Mouse (Mus musculus): ENCODE results near the gene Rpp21. TPM values are rescaled to one million over a fixed set of nuclear protein-coding genes. Genes with fewer than 3 reads are reported as not detected.

The Rpp21 gene
- polyA plus RNA-seq, 1 experiment, result 32.1 TPM

GRCm38 (mm10) chr17:36231318-36231717 is 26.6 kb downstream of the Rpp21 start:
- Histone ChIP-seq H3K4me3 (ENCODE audit: low read depth, low read length) (no peak overlapping the region), H3K36me3 (ENCODE audit: control insufficient read depth, insufficient read depth, low read length, poor library complexity, severe bottlenecking) (no peaks in the 10 kb centered on the region), H3K27me3 (ENCODE audit: control insufficient read depth, insufficient read depth, low read length, poor library complexity, severe bottlenecking) (no peaks in the 10 kb centered on the region), H3K9me3 (replicated peaks; ENCODE audit: control insufficient read depth, insufficient read depth, low read length, poor library complexity, severe bottlenecking) (no peaks in the 10 kb centered on the region), H3K9ac (ENCODE audit: low read depth, poor library complexity, severe bottlenecking) (no peak overlapping the region), H3K4me1 (ENCODE audit: control insufficient read depth, insufficient read depth, low read length) (peaks cover 5% of the 10 kb centered on the region), H3K27ac (ENCODE audit: insufficient read depth, low read length) (no peak overlapping the region)
- TF ChIP-seq CTCF (IDR thresholded peaks at IDR 0.05; ENCODE audit: low read depth, low read length) (peak; percentile 47), POLR2A (IDR thresholded peaks at IDR 0.05; ENCODE audit: insufficient read depth, low read length) (no peak)

DNA sequence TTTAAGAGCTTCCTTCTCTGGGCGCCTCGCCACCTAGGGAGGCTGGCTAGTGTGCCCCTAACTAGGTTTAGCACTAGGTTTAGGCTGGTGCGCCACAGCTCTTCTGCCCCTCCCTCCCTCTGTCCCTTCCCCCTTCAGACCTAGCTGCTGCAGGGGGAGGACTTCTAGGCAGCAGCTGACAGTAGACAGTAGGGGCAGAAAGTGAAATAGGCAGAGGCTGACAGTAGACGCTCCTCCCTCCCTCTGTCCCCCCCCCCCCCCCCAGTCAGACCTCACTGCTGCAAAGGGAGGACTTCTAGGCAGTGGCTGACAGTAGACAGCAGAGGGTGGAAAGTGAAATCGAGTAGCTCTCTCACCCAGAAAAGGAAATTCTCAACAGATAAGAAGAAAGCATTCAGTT is 28.8 kb downstream of the Rpp21 start:
- no peaks in the 10 kb centered on the region for H3K27me3 ChIP-seq (ENCODE audit: control insufficient read depth, insufficient read depth, low read length, poor library complexity, severe bottlenecking)
- no peaks in the 10 kb centered on the region for H3K4me1 ChIP-seq (ENCODE audit: control insufficient read depth, insufficient read depth, low read length)

DNA sequence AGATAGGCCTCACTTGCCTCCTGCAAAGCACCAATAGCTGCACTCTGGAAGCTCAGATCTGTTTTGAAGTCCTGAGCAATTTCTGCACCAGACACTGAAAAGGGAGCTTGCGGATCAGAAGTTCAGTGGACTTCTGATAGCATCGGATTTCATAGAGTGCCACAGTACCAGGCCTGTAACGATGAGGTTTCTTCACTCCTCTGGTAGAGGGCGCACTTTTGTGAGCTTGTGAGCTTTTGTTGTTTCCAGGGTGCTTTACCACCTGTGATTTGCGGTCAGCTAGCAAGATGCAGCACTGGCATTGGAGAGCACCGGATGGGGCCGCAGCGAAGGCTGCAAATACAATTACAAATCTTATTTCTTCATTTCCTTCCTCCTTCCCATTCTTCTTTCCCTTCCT is 30.9 kb downstream of the Rpp21 start:
- TF ChIP-seq EP300 (IDR thresholded peaks at IDR 0.05; ENCODE audit: insufficient read depth, low read depth, low read length) (no peak), CTCF (IDR thresholded peaks at IDR 0.05; ENCODE audit: low read depth, low read length) (no peak), POLR2A (IDR thresholded peaks at IDR 0.05; ENCODE audit: insufficient read depth, low read length) (no peak)
- no peak overlapping the region for H3K4me3 ChIP-seq (ENCODE audit: low read depth, low read length)
- H3K4me1 ChIP-seq (ENCODE audit: control insufficient read depth, insufficient read depth, low read length), result no peaks in the 10 kb centered on the region
- H3K9ac ChIP-seq (ENCODE audit: low read depth, poor library complexity, severe bottlenecking), result no peak overlapping the region
- no peaks in the 10 kb centered on the region for H3K27me3 ChIP-seq (ENCODE audit: control insufficient read depth, insufficient read depth, low read length, poor library complexity, severe bottlenecking)
- H3K36me3 ChIP-seq (ENCODE audit: control insufficient read depth, insufficient read depth, low read length, poor library complexity, severe bottlenecking), result no peaks in the 10 kb centered on the region
- no peaks in the 10 kb centered on the region for H3K9me3 ChIP-seq (replicated peaks; ENCODE audit: control insufficient read depth, insufficient read depth, low read length, poor library complexity, severe bottlenecking)
- H3K27ac ChIP-seq (ENCODE audit: insufficient read depth, low read length), result no peak overlapping the region

More for the DNA sequence above, 28.8 kb downstream of the Rpp21 start:
- no peaks in the 10 kb centered on the region for H3K36me3 ChIP-seq (ENCODE audit: control insufficient read depth, insufficient read depth, low read length, poor library complexity, severe bottlenecking)
- TF ChIP-seq POLR2A (IDR thresholded peaks at IDR 0.05; ENCODE audit: insufficient read depth, low read length) (no peak), CTCF (IDR thresholded peaks at IDR 0.05; ENCODE audit: low read depth, low read length) (no peak), EP300 (IDR thresholded peaks at IDR 0.05; ENCODE audit: insufficient read depth, low read depth, low read length) (no peak)
- no peak overlapping the region for H3K4me3 ChIP-seq (ENCODE audit: low read depth, low read length)
- H3K9ac ChIP-seq (ENCODE audit: low read depth, poor library complexity, severe bottlenecking), result no peak overlapping the region
- no peak overlapping the region for H3K27ac ChIP-seq (ENCODE audit: insufficient read depth, low read length)
- no peaks in the 10 kb centered on the region for H3K9me3 ChIP-seq (replicated peaks; ENCODE audit: control insufficient read depth, insufficient read depth, low read length, poor library complexity, severe bottlenecking)

- H3K36me3 ChIP-seq (ENCODE audit: control insufficient read depth, insufficient read depth, low read length, poor library complexity, severe bottlenecking), result no peaks in the 10 kb centered on the region
- peak overlapping the region; percentile 31; the same call in 1 of the 2 replicates for H3K4me3 ChIP-seq (ENCODE audit: low read depth, low read length)
- H3K27me3 ChIP-seq (ENCODE audit: control insufficient read depth, insufficient read depth, low read length, poor library complexity, severe bottlenecking), result no peaks in the 10 kb centered on the region
- H3K9ac ChIP-seq (ENCODE audit: low read depth, poor library complexity, severe bottlenecking), result no peak overlapping the region
- H3K4me1 ChIP-seq (ENCODE audit: control insufficient read depth, insufficient read depth, low read length), result no peaks in the 10 kb centered on the region
- no peak overlapping the region for H3K27ac ChIP-seq (ENCODE audit: insufficient read depth, low read length)
- TF ChIP-seq CTCF (IDR thresholded peaks at IDR 0.05; ENCODE audit: low read depth, low read length) (no peak), EP300 (IDR thresholded peaks at IDR 0.05; ENCODE audit: insufficient read depth, low read depth, low read length) (no peak), POLR2A (IDR thresholded peaks at IDR 0.05; ENCODE audit: insufficient read depth, low read length) (no peak)
- H3K9me3 ChIP-seq (replicated peaks; ENCODE audit: control insufficient read depth, insufficient read depth, low read length, poor library complexity, severe bottlenecking), result no peaks in the 10 kb centered on the region
Measured at GRCm38 (mm10) chr17:36225231-36225824, 32.5 kb downstream of the Rpp21 start.

GRCm38 (mm10) chr17:36224451-36224850 is 33.4 kb downstream of the Rpp21 start:
- TF ChIP-seq EP300 (IDR thresholded peaks at IDR 0.05; ENCODE audit: insufficient read depth, low read depth, low read length) (no peak), POLR2A (IDR thresholded peaks at IDR 0.05; ENCODE audit: insufficient read depth, low read length) (no peak), CTCF (IDR thresholded peaks at IDR 0.05; ENCODE audit: low read depth, low read length) (no peak)
- Histone ChIP-seq H3K27ac (ENCODE audit: insufficient read depth, low read length) (no peak overlapping the region), H3K4me3 (ENCODE audit: low read depth, low read length) (no peak overlapping the region), H3K4me1 (ENCODE audit: control insufficient read depth, insufficient read depth, low read length) (no peaks in the 10 kb centered on the region), H3K27me3 (ENCODE audit: control insufficient read depth, insufficient read depth, low read length, poor library complexity, severe bottlenecking) (no peaks in the 10 kb centered on the region), H3K36me3 (ENCODE audit: control insufficient read depth, insufficient read depth, low read length, poor library complexity, severe bottlenecking) (no peaks in the 10 kb centered on the region), H3K9me3 (replicated peaks; ENCODE audit: control insufficient read depth, insufficient read depth, low read length, poor library complexity, severe bottlenecking) (no peaks in the 10 kb centered on the region), H3K9ac (ENCODE audit: low read depth, poor library complexity, severe bottlenecking) (no peak overlapping the region)

DNA sequence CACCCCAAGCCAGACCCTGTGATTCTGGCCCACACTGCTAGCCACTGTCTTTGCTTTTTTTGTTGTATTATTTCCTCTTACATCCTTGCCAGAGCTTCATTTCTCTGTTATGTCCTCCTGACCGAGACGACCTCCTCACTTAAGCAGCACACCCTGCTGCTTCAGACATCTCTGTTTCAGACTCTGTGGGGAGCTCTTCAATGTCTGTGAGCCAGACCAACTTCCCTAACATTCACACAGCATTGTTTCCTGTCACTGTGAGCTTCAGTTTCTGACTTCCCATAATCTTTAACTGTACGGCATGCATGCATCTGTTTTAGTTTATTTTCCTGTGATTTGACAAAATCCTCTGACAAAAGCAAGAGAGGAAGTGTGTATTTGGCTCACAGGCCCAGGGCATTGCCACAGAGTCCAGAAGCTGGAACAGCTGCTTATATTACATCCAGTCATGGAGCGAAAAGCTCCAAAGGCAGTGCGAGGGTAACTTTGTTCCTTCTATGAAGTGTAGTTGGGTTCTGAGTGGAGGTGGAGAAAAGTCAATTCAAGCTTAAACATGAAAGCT is 39.2 kb downstream of the Rpp21 start:
- no peak overlapping the region for H3K9ac ChIP-seq (ENCODE audit: low read depth, poor library complexity, severe bottlenecking)
- no peak overlapping the region for H3K4me3 ChIP-seq (ENCODE audit: low read depth, low read length)
- no peaks in the 10 kb centered on the region for H3K4me1 ChIP-seq (ENCODE audit: control insufficient read depth, insufficient read depth, low read length)
- H3K9me3 ChIP-seq (replicated peaks; ENCODE audit: control insufficient read depth, insufficient read depth, low read length, poor library complexity, severe bottlenecking), result no peaks in the 10 kb centered on the region
- H3K27me3 ChIP-seq (ENCODE audit: control insufficient read depth, insufficient read depth, low read length, poor library complexity, severe bottlenecking), result peaks cover 10% of the 10 kb centered on the region; the same call in 1 of the 2 replicates
- no peak overlapping the region for H3K27ac ChIP-seq (ENCODE audit: insufficient read depth, low read length)
- no peaks in the 10 kb centered on the region for H3K36me3 ChIP-seq (ENCODE audit: control insufficient read depth, insufficient read depth, low read length, poor library complexity, severe bottlenecking)
- TF ChIP-seq EP300 (IDR thresholded peaks at IDR 0.05; ENCODE audit: insufficient read depth, low read depth, low read length), result no peak
- TF ChIP-seq POLR2A (IDR thresholded peaks at IDR 0.05; ENCODE audit: insufficient read depth, low read length), result no peak
- TF ChIP-seq CTCF (IDR thresholded peaks at IDR 0.05; ENCODE audit: low read depth, low read length), result no peak

Data from ES-Bruce4 (cell line).